Mouse (Mus musculus): ENCODE data around the gene Ccl8. TPM values are rescaled to one million over a fixed set of nuclear protein-coding genes. Genes with fewer than 3 reads are reported as not detected.

Gene Ccl8
- total and polyA plus RNA-seq, 3 experiments = 0.82 to 1.9 (median 1.3) TPM

DNA sequence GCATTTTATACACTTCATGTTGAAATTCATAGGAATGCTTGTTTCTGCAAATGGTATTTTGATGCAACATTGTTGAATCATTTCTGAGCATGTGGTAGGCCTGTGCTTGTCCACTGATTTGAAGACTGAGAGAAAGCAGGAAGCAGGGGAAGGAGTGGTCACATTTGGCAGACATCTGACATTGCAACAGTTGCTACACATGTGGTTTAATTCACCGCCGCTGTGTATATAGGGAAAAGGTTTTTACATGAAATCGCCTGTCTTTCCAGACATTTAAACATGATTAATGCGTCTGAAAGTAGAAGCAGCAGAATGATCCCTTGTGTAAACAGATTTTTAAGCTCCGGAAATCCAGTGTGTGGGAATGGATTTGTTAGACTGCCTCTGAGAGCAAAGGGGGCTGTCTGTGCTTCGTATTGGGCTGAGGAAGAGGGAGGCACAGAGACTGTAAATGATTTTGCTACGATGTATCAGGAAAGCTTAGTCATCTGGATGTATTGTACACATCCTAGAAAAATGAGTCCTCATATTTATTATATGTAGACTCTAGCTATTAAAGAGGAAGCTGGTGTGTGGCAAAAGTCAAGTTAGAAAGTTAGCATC, 24.6 kb downstream of the Ccl8 start:
- Histone ChIP-seq H3K79me2 (replicated peaks; ENCODE audit: control insufficient read depth, insufficient read depth, low read length) (no peaks in the 10 kb centered on the region), H3K4me3 (no peak overlapping the region), H3K36me3 (ENCODE audit: control insufficient read depth, insufficient read depth, low read length) (no peaks in the 10 kb centered on the region), H3K4me1 (ENCODE audit: control insufficient read depth, insufficient read depth, low read length) (peaks cover 1% of the 10 kb centered on the region; the same call in 1 of the 2 replicates), H3K27ac (no peak overlapping the region), H3K27me3 (ENCODE audit: control insufficient read depth, insufficient read depth, low read length) (no peaks in the 10 kb centered on the region), H3K9ac (ENCODE audit: low read depth, low read length) (no peak overlapping the region)
- intact Hi-C loops (cut with DNase I) = no loop called here
- WGBS = 45% methylated on average over 7 of the region's 7 CpGs
- TF ChIP-seq POLR2A (IDR thresholded peaks at IDR 0.05; ENCODE audit: insufficient read depth, low read depth, low read length) = no peak
- TF ChIP-seq CTCF (IDR thresholded peaks at IDR 0.05) = no peak
- no peak for TF ChIP-seq EP300 (IDR thresholded peaks at IDR 0.05; ENCODE audit: insufficient read depth, low read depth, low read length)
- peak in 1 of 2 experiments; percentile 21 for DNase-seq

DNA sequence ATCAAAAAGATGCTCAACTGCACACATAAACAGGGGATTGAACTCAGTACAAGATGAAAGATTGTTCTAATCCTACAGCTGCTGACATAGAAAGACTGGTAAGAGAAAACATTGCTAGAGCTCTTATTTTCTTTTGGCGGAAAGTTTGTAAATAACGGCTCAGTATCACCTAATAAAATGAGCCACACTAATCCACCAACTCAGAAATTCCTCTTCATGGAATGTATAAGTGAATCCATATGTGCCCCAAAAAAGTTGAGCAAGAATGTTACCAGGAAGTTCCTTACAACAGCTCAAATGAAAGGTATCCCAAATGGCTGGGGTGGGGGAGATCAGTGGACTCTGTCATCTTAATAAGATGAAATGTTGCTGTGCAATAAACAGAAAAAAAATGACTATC, 44.1 kb downstream of the Ccl8 start:
- WGBS = 95% methylated on average over 2 of the region's 2 CpGs

GRCm38 (mm10) chr11:82163285-82163684, 48.3 kb downstream of the Ccl8 start:
- TF ChIP-seq CTCF (IDR thresholded peaks at IDR 0.05) (no peak), EP300 (IDR thresholded peaks at IDR 0.05; ENCODE audit: insufficient read depth, low read depth, low read length) (no peak), POLR2A (IDR thresholded peaks at IDR 0.05; ENCODE audit: insufficient read depth, low read depth, low read length) (no peak)
- DNase-seq = no peak
- Histone ChIP-seq H3K79me2 (replicated peaks; ENCODE audit: control insufficient read depth, insufficient read depth, low read length) (no peaks in the 10 kb centered on the region), H3K36me3 (ENCODE audit: control insufficient read depth, insufficient read depth, low read length) (no peaks in the 10 kb centered on the region), H3K27me3 (ENCODE audit: control insufficient read depth, insufficient read depth, low read length) (no peaks in the 10 kb centered on the region), H3K9ac (ENCODE audit: low read depth, low read length) (no peak overlapping the region), H3K4me3 (no peak overlapping the region), H3K4me1 (ENCODE audit: control insufficient read depth, insufficient read depth, low read length) (no peaks in the 10 kb centered on the region), H3K27ac (no peak overlapping the region)
- WGBS = 63% methylated on average over 8 of the region's 8 CpGs
- intact Hi-C loops (cut with DNase I) = no loop called here

More for the DNA sequence above, 44.1 kb downstream of the Ccl8 start:
- intact Hi-C loops (cut with DNase I) = no loop called here
- Histone ChIP-seq H3K4me1 (ENCODE audit: control insufficient read depth, insufficient read depth, low read length) (no peaks in the 10 kb centered on the region), H3K27me3 (ENCODE audit: control insufficient read depth, insufficient read depth, low read length) (no peaks in the 10 kb centered on the region), H3K36me3 (ENCODE audit: control insufficient read depth, insufficient read depth, low read length) (no peaks in the 10 kb centered on the region), H3K79me2 (replicated peaks; ENCODE audit: control insufficient read depth, insufficient read depth, low read length) (no peaks in the 10 kb centered on the region), H3K27ac (no peak overlapping the region), H3K9ac (ENCODE audit: low read depth, low read length) (no peak overlapping the region), H3K4me3 (no peak overlapping the region)
- no peak for DNase-seq
- TF ChIP-seq POLR2A (IDR thresholded peaks at IDR 0.05; ENCODE audit: insufficient read depth, low read depth, low read length) (no peak), EP300 (IDR thresholded peaks at IDR 0.05; ENCODE audit: insufficient read depth, low read depth, low read length) (no peak), CTCF (IDR thresholded peaks at IDR 0.05) (no peak)

Other genes with a start within 250 kb of the Ccl8 start
- gene Asic2, start 146.7 kb upstream of the Ccl8 start, total RNA-seq (2021) = not detected
- 0.06 TPM in 1 of 2 replicates, not detected in the other for gene Asic2, start 146.7 kb upstream of the Ccl8 start, polyA plus RNA-seq (2012; rRNA removed)
- gene Ccl2, start 79.6 kb upstream of the Ccl8 start, total RNA-seq (2021) = 1 to 10 TPM; 1.1 to 1.6 TPM
- gene Ccl2, start 79.6 kb upstream of the Ccl8 start, polyA plus RNA-seq (2012; rRNA removed) = 4.6 and 5.5 TPM in 2 replicates
- gene Gm17268, start 76.6 kb upstream of the Ccl8 start, total RNA-seq (2021) = not detected
- gene Gm17268, start 76.6 kb upstream of the Ccl8 start, polyA plus RNA-seq (2012; rRNA removed) = not detected in 2 replicates
- 1 to 10 TPM in 1 of 2 experiments, under 1 TPM in 1; 0.68 to 1.7 TPM for gene Ccl7, start 69.5 kb upstream of the Ccl8 start, total RNA-seq (2021)
- gene Ccl7, start 69.5 kb upstream of the Ccl8 start, polyA plus RNA-seq (2012; rRNA removed) = 1.1 and 1.4 TPM in 2 replicates
- gene Ccl11, start 57.4 kb upstream of the Ccl8 start, total RNA-seq (2021) = 1 to 10 TPM; 1.7 to 3.6 TPM
- gene Ccl11, start 57.4 kb upstream of the Ccl8 start, polyA plus RNA-seq (2012; rRNA removed) = 3.1 and 5.9 TPM in 2 replicates
- gene Ccl12, start 13.3 kb upstream of the Ccl8 start, total RNA-seq (2021) = 1 to 10 TPM in 1 of 2 experiments, not detected in 1; 1.9 TPM
- 1.7 and 1.8 TPM in 2 replicates for gene Ccl12, start 13.3 kb upstream of the Ccl8 start, polyA plus RNA-seq (2012; rRNA removed)
- not detected for gene Ccl1, start 190.5 kb downstream of the Ccl8 start, total RNA-seq (2021)
- not detected in 2 replicates for gene Ccl1, start 190.5 kb downstream of the Ccl8 start, polyA plus RNA-seq (2012; rRNA removed)